Mouse (Mus musculus) stomach, embryonic 14.5 days (tissue): Measurements from ENCODE around the gene Cfap97. TPM values are rescaled to one million over a fixed set of nuclear protein-coding genes. Genes with fewer than 3 reads are reported as not detected.
"Not testable (repeated sequence)": the region's sequence is repeated elsewhere in the genome, so short reads cannot be mapped to it uniquely, and the experiment has no call there.

ENCODE experiments used
- ATAC-seq: fragments of 200-750 bp; cut with Nextera tagmentation; 2 replicates; pipeline ENCODE4 v1.8.0; 2017; ENCODE audit warnings: low read depth, moderate TSS enrichment; ENCODE audit not compliant: insufficient number of reproducible peaks, insufficient read depth, low FRiP score
- H3K27ac ChIP-seq: fragments of 300-500 bp; sonication (generic); 2 replicates; pipeline ENCODE4 v1.5.1; 2014; ENCODE audit warnings: mild to moderate bottlenecking, low read length, moderate library complexity, mixed read lengths
- H3K27me3 ChIP-seq: fragments of 300-500 bp; sonication (generic); 2 replicates; pipeline ENCODE4 v1.6.1; 2014; ENCODE audit warnings: low read length, control low read depth, mixed read lengths; ENCODE audit not compliant: control insufficient read depth, insufficient read depth
- H3K36me3 ChIP-seq: fragments of 300-500 bp; sonication (generic); 2 replicates; pipeline ENCODE4 v1.6.1; 2014; ENCODE audit warnings: mild to moderate bottlenecking, control low read depth, low read length, moderate library complexity, mixed read lengths; ENCODE audit not compliant: control insufficient read depth, insufficient read depth
- H3K4me1 ChIP-seq: fragments of 300-500 bp; sonication (generic); 2 replicates; pipeline ENCODE4 v1.6.1; 2014; ENCODE audit warnings: low read length, control low read depth, mixed read lengths; ENCODE audit not compliant: control insufficient read depth, insufficient read depth
- H3K4me2 ChIP-seq: fragments of 300-500 bp; sonication (generic); replicated peaks from 2 replicates; pipeline ENCODE4 v1.6.1; 2014; ENCODE audit warnings: low read depth, low read length, control low read depth
- H3K4me3 ChIP-seq: fragments of 300-500 bp; sonication (generic); 2 replicates; pipeline ENCODE4 v1.5.1; 2014; ENCODE audit warnings: low read depth, low read length, control low read depth
- H3K9ac ChIP-seq: fragments of 300-500 bp; sonication (generic); replicated peaks from 2 replicates; pipeline ENCODE4 v1.6.1; 2014; ENCODE audit warnings: low read depth, mild to moderate bottlenecking, control low read depth, low read length, moderate library complexity, mixed read lengths
- H3K9me3 ChIP-seq: fragments of 300-500 bp; sonication (generic); 2 replicates; pipeline ENCODE4 v1.6.1; 2016; ENCODE audit warnings: low read depth, low read length, control low read depth; ENCODE audit not compliant: control insufficient read depth
- WGBS: fragments of 180-500 bp; shearing (Covaris S2); extraction: QIAGEN DNeasy Blood & Tissue Kit; methylation state at CpG from one replicate; pipeline ENCODE4 v1.1.7; 2014; 5-methylcytosine and 5-hydroxymethylcytosine counted together
- polyA plus RNA-seq: library from polyadenylated mRNA; unstranded; fragments of >200 nt; fragmentation: Nextera tagmentation; extraction: Ambion mirVana; gene quantifications from 2 replicates; pipeline ENCODE4 v1.2.1, GENCODE M21; 2014

The Cfap97 gene
- polyA plus RNA-seq, result 24.0 and 25.2 TPM in 2 replicates

- 1% methylated on average over 64 of the region's 75 CpGs for WGBS
- ATAC-seq, result peak; percentile 80
- Histone ChIP-seq H3K27me3 (peaks cover 3% of the 10 kb centered on the region; the same call in 1 of the 2 replicates), H3K9ac (peak within 1 kb of the TSS; percentile 69), H3K36me3 (no peaks in the 10 kb centered on the region), H3K4me2 (peak within 1 kb of the TSS; percentile 94), H3K9me3 (no peaks in the 10 kb centered on the region), H3K27ac (no peak within 1 kb of the TSS), H3K4me1 (0 out of 2 replicates have a peak, but pooled peaks cover 4% of the 10 kb centered on the region), H3K4me3 (peak within 1 kb of the TSS; percentile 76)
Observed at GRCm38 (mm10) chr8:46151202-46152062, at the start of gene Cfap97. Gene Cfap97, plus strand, starts transcription at chr8:46151771.

GRCm38 (mm10) chr8:46103434-46103833, 48.1 kb upstream of the Cfap97 start:
- H3K36me3 ChIP-seq, result peaks cover 4% of the 10 kb centered on the region; the same call in 1 of the 2 replicates
- H3K9me3 ChIP-seq, result peaks cover 5% of the 10 kb centered on the region; the same call in 1 of the 2 replicates
- H3K4me2 ChIP-seq, result no peak overlapping the region
- no peak for ATAC-seq
- no peaks in the 10 kb centered on the region for H3K27me3 ChIP-seq
- 94% methylated on average over 11 of the region's 11 CpGs for WGBS
- no peak overlapping the region for H3K4me3 ChIP-seq
- H3K4me1 ChIP-seq, result no peaks in the 10 kb centered on the region
- H3K9ac ChIP-seq, result no peak overlapping the region
- H3K27ac ChIP-seq, result no peak overlapping the region

- Histone ChIP-seq H3K9me3 (no peaks in the 10 kb centered on the region), H3K36me3 (peaks cover 4% of the 10 kb centered on the region; the same call in 1 of the 2 replicates), H3K4me1 (no peaks in the 10 kb centered on the region), H3K4me2 (no peak overlapping the region), H3K27me3 (no peaks in the 10 kb centered on the region), H3K4me3 (no peak overlapping the region), H3K27ac (no peak overlapping the region), H3K9ac (no peak overlapping the region)
- no peak for ATAC-seq
Observed at GRCm38 (mm10) chr8:46107690-46108089, 43.9 kb upstream of the Cfap97 start.

- H3K27ac ChIP-seq, H3K4me1 ChIP-seq, H3K4me3 ChIP-seq, ATAC-seq, H3K9ac ChIP-seq, H3K27me3 ChIP-seq, H3K4me2 ChIP-seq, H3K9me3 ChIP-seq, H3K36me3 ChIP-seq: not testable (repeated sequence)
Observed at GRCm38 (mm10) chr8:46113421-46114170, 38.0 kb upstream of the Cfap97 start.

- H3K36me3 ChIP-seq, result no peaks in the 10 kb centered on the region; the same call in 1 of the 2 replicates
- WGBS, result 88% methylated on average over 3 of the region's 3 CpGs
- ATAC-seq, result no peak
- H3K9ac ChIP-seq, result no peak overlapping the region
- H3K9me3 ChIP-seq, result no peaks in the 10 kb centered on the region
- H3K4me1 ChIP-seq, result no peaks in the 10 kb centered on the region
- H3K27ac ChIP-seq, result no peak overlapping the region
- no peaks in the 10 kb centered on the region for H3K27me3 ChIP-seq
- H3K4me3 ChIP-seq, result no peak overlapping the region
- no peak overlapping the region for H3K4me2 ChIP-seq
Observed at GRCm38 (mm10) chr8:46117172-46117571, 34.4 kb upstream of the Cfap97 start.

- no peak for ATAC-seq
- 95% methylated on average over 3 of the region's 3 CpGs for WGBS
- Histone ChIP-seq H3K4me1 (no peaks in the 10 kb centered on the region), H3K36me3 (no peaks in the 10 kb centered on the region; the same call in 1 of the 2 replicates), H3K4me2 (no peak overlapping the region), H3K9me3 (no peaks in the 10 kb centered on the region), H3K4me3 (no peak overlapping the region), H3K27me3 (no peaks in the 10 kb centered on the region), H3K27ac (no peak overlapping the region), H3K9ac (no peak overlapping the region)
Observed at GRCm38 (mm10) chr8:46119176-46119575, 32.4 kb upstream of the Cfap97 start.

GRCm38 (mm10) chr8:46122498-46122897, 29.1 kb upstream of the Cfap97 start:
- no peaks in the 10 kb centered on the region; the same call in 1 of the 2 replicates for H3K36me3 ChIP-seq
- 97% methylated on average over 2 of the region's 2 CpGs for WGBS
- H3K27me3 ChIP-seq, result no peaks in the 10 kb centered on the region
- H3K4me3 ChIP-seq, result no peak overlapping the region
- no peaks in the 10 kb centered on the region for H3K9me3 ChIP-seq
- no peak overlapping the region for H3K27ac ChIP-seq
- H3K4me2 ChIP-seq, result no peak overlapping the region
- no peak for ATAC-seq
- no peaks in the 10 kb centered on the region for H3K4me1 ChIP-seq
- H3K9ac ChIP-seq, result no peak overlapping the region

- no peaks in the 10 kb centered on the region for H3K4me1 ChIP-seq
- no peak for ATAC-seq
- no peaks in the 10 kb centered on the region for H3K36me3 ChIP-seq
- H3K4me3 ChIP-seq, result no peak overlapping the region
- no peak overlapping the region for H3K4me2 ChIP-seq
- H3K27me3 ChIP-seq, result no peaks in the 10 kb centered on the region
- WGBS, result 72% methylated on average over 2 of the region's 2 CpGs
- H3K9me3 ChIP-seq, result no peaks in the 10 kb centered on the region
- H3K9ac ChIP-seq, result no peak overlapping the region
- no peak overlapping the region for H3K27ac ChIP-seq
Observed at GRCm38 (mm10) chr8:46130426-46130825, 21.1 kb upstream of the Cfap97 start.
